Mouse (Mus musculus) gastrocnemius, postnatal 4 days (tissue): ENCODE measurements around the gene Dcaf5. TPM values are rescaled to one million over a fixed set of nuclear protein-coding genes. Genes with fewer than 3 reads are reported as not detected.
"Not testable (repeated sequence)": the region's sequence is repeated elsewhere in the genome, so short reads cannot be mapped to it uniquely, and the experiment has no call there.

Source experiments
- DNase-seq, 2 experiments: peaks; one replicate each; pipeline ENCODE4 v3.0.0; 2021 to 2022; ENCODE audit warnings: low spot score in 2 of 2, mixed read lengths in 2 of 2
- long read RNA-seq, 2 experiments: library from polyadenylated mRNA; stranded (forward); transcript quantifications; one replicate each; pipeline ENCODE4 v2.0.0; 2021
- total RNA-seq, 2 experiments: library from RNA; stranded (reverse); gene quantifications; 2 replicates each; pipeline ENCODE4 v1.2.3; 2021

Gene Dcaf5
- 10 to 100 TPM; 33.5 to 39.1 TPM for total RNA-seq
- long read RNA-seq, experiment 1, full-length matches to known transcripts = 8 of 16 reads
- long read RNA-seq, experiment 1, partial matches to known transcripts = 3 of 16 reads
- long read RNA-seq, experiment 1, other reads (novel, unspliced or antisense) = 5 of 16 reads
- long read RNA-seq, experiment 2, full-length matches to known transcripts = 6 of 19 reads
- long read RNA-seq, experiment 2, partial matches to known transcripts = 4 of 19 reads
- long read RNA-seq, experiment 2, other reads (novel, unspliced or antisense) = 9 of 19 reads

GRCm38 (mm10) chr12:80436336-80436976 lies at the start of gene Dcaf5:
Gene Dcaf5, minus strand, starts transcription at chr12:80436601.
- DNase-seq = peak; percentile 56 to 74

GRCm38 (mm10) chr12:80483397-80483796 lies 47.0 kb upstream of the Dcaf5 start:
- DNase-seq = no peak

GRCm38 (mm10) chr12:80479986-80480385 lies 43.6 kb upstream of the Dcaf5 start:
- DNase-seq = no peak

- DNase-seq = no peak
Observed at GRCm38 (mm10) chr12:80473731-80474130, 37.3 kb upstream of the Dcaf5 start.

GRCm38 (mm10) chr12:80471926-80472325 lies 35.5 kb upstream of the Dcaf5 start:
- DNase-seq = no peak

- DNase-seq = no peak
Observed at GRCm38 (mm10) chr12:80470206-80470605, 33.8 kb upstream of the Dcaf5 start.

GRCm38 (mm10) chr12:80463666-80464269 lies 27.4 kb upstream of the Dcaf5 start:
- peak in 1 of 2 experiments; percentile 13 for DNase-seq

GRCm38 (mm10) chr12:80462942-80463651 lies 26.7 kb upstream of the Dcaf5 start, which contains the start of gene Exd2:
Gene Exd2, plus strand, starts transcription at chr12:80463095.
- DNase-seq = peak; percentile 76 to 91

- DNase-seq = not testable (repeated sequence)
Observed at GRCm38 (mm10) chr12:80462292-80462896, 26.0 kb upstream of the Dcaf5 start.

- no peak for DNase-seq
Observed at GRCm38 (mm10) chr12:80458033-80458432, 21.6 kb upstream of the Dcaf5 start.

- no peak for DNase-seq
Observed at GRCm38 (mm10) chr12:80453506-80453905, 17.1 kb upstream of the Dcaf5 start.

GRCm38 (mm10) chr12:80444525-80445109 lies 8.2 kb upstream of the Dcaf5 start:
- no peak for DNase-seq

- peak in 1 of 2 experiments; percentile 14 for DNase-seq
Observed at GRCm38 (mm10) chr12:80440957-80441356, 4.6 kb upstream of the Dcaf5 start.

GRCm38 (mm10) chr12:80437051-80437675 lies 762 bp upstream of the Dcaf5 start:
- no peak for DNase-seq

- no peak for DNase-seq
Observed at GRCm38 (mm10) chr12:80435887-80436286, 514 bp downstream of the Dcaf5 start.

GRCm38 (mm10) chr12:80434961-80435691 lies 1.3 kb downstream of the Dcaf5 start:
- DNase-seq = peak; percentile 52 to 74

- DNase-seq = no peak
Observed at GRCm38 (mm10) chr12:80434601-80434960, 1.8 kb downstream of the Dcaf5 start.

GRCm38 (mm10) chr12:80433266-80433665 lies 3.1 kb downstream of the Dcaf5 start:
- DNase-seq = no peak

GRCm38 (mm10) chr12:80427683-80428082 lies 8.7 kb downstream of the Dcaf5 start:
- no peak for DNase-seq

GRCm38 (mm10) chr12:80415100-80415499 lies 21.3 kb downstream of the Dcaf5 start:
- DNase-seq = no peak
